Mouse (Mus musculus): Measurements from ENCODE around the gene Dusp27.
"Not testable (repeated sequence)": the region's sequence is repeated elsewhere in the genome, so short reads cannot be mapped to it uniquely, and the experiment has no call there.

Gene Dusp27

DNA sequence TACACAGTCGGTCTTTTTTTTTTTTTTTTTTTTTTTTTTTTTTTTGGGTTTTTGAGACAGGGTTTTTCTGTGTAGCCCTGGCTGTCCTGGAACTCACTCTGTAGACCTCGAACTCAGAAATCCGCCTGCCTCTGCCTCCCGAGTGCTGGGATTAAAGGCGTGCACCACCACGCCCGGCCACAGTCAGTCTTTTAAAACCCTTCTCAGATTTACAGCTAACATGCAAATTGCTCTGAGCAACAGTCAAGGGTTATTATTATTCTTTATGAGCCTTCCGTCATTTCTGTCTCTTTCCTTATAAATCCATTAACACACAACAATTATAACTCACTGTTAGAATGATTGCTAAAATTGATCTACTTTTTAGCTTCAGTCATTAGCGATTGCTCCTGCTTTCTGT, 14.1 kb upstream of the Dusp27 start:
- DNase-seq, result not testable (repeated sequence)

DNA sequence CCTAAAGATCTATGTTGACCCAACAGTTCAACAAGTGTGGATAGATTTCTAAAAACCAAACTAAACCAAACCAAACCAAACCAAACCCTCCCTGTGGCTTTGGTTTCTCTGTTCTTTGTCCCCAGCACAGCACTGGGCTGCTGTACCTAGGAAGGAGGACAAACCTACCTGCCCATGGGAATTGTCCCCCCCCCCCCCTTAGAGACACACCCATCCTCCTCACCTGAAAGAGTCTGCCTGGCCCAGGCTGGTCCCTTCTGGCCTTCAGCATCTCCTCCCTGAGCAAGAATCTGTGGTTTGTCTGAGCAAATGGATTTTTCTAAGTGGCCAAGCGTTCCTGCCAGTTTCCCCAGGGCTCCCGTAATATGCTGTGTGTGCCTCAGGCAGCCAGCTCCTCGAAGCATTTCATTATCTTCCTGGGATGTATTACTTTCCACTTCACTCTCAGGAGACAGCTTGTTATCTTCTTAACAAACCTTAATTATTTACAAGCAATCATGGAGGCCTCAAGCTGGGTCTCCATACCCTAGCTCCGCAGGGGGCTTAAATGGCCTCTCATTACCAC, 12.0 kb upstream of the Dusp27 start:
- DNase-seq, result no peak

DNA sequence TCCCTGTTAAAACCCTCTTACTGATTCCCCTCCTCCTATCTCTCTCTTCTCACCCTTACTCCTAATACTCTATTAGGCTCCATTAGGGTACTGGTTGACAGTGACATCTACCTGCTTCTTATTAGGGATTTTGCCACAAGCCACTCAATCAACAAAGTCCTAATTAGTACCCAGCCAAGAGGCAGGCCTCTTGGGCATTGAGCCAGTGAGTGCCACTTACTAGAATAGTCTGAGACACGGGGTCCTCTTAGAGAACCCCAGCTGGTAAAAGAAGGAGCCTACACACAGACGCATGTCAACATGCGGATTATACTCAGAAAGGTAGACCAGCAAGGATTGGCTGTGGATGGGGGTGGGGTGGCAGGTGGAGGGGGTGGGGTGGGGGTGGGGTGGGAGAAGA, 11.4 kb upstream of the Dusp27 start:
- DNase-seq, result no peak

DNA sequence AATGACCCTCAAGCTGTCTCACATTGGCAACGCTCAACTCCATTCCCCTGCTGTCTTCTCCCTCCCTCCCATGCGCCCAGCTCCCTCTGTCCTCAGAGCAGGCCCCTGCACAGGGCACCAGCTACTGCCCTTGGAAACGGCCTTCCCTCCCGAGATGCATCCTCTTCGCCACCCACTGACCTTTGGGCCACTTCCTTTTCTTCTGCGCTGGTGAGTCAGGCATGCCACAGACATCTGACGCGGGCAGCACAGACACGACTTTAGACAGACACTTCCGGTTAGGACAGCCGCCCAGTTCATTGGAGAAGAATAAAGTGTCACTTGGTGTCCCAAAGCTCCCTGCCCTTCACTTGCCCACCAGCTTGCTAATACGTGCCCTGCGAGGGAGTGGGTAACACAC, 10.4 kb upstream of the Dusp27 start:
- DNase-seq, result peak; percentile 36 to 49

DNA sequence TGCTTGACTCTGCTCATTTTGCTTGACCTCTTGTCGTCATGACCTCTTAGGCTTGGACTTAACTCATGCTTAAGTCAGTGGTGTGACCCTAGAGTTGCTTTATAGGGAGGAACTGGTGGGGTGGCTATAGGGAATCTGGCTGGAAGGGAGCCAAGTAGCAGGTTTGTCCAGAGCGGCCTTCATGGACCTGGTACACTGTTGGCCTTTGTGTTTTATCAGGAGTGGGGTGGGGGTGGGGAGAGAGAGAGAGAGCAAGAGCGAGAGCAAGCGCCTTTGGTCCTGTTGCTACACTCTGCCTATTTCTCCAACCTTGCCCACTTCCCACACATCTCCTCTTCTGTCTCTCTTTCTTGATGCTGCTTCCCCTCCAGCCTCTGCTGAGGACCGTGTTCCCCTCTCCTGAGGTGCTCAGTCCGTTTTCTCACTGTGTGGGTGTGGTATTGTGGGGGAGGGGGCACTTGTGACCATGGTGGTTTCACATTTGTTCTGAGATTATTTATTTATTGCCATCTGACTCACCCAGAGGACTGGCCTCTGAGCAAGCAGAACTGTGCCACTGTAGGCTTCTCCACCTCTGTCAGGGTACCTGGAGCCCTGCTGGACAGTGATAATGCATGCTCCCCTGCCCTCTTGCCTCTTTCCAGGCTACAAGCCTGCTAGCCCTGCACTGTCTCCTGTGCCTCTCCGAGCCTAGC, 9.7 kb upstream of the Dusp27 start:
- DNase-seq, result no peak

DNA sequence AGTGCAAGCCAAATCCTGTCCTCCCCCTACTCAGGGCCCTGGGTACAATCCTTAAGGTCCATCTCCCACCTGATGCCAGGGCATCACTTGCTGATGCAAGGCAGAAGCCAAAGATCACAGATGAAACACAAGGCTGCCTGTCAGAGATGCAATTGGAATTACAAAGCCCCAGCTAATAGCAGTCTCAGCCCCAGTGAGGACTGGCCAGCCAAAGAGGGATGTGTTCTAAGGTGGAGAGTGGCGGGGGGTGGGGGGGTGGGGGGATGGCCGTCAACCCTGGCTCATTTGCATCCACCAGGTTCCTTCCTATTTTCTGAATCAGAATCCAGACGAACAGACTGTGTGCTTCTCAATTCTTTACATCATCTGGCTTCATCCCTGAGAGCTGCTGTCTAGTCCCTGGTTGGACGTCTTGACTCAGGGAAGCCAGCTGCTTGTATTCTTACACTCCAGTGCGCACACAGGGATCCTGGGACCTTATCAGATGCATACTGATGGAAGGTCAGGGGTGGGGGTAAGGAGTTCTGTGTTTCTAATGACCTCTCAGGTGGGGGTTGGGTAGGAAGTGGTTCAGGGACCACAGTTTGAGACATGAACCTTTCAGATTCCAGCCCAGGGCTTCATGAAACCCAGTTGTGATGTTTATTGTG, 7.5 kb upstream of the Dusp27 start:
- no peak for DNase-seq

DNA sequence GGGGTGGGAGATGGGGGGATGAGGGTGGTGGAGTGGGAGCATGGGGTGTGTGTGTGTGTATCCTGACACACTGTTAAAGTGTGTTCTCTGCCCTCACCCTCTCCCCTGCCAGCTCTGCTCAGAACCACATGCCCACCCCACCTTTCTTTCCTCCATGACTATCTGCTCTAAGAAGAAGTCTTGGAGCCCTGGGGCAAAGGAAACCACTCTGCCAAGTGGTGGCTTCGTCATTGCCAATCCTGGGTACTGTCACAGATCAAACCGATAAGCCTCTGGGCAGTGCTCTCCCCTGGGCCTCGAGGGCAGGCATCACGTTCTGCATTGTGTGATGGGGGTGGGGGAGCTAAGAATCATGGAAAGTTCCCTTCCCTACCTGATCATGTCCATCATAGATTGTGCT, 4.6 kb upstream of the Dusp27 start:
- DNase-seq, result no peak

DNA sequence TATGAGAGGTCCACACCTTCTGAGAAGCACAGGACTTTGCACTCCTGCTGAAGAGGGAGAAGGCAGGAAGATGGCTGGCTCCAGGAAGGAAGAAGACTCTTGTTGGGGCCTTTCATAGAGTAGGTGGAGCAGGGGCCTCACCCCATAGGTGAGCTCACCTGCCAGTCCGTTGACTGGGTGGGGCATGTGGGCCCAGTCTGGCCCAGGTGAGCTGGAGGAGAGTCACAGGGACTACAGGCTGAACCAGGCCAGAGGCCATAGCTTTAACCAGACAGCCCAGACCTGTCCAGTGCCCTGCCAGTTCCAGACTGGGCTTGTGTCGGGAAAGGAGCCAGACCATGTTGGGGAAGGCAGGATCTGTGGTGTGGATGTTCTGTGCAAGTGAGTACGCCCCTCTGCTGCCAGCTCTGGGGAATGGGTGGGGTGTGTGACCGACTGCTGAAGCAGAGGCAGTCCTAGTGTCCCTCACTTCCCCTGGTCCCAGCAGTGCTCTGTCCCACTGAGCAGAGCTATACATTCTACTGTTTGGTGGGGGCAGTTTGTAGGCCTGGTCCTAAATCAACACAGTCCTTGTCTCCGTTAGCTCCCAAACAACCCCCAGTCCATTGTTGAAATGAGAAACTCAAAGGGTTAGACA, 2.6 kb upstream of the Dusp27 start, which contains the start of gene Gpa33:
Gene Gpa33, plus strand, starts transcription at position 15 of the 637 bp plus-strand sequence.
- DNase-seq, result no peak

DNA sequence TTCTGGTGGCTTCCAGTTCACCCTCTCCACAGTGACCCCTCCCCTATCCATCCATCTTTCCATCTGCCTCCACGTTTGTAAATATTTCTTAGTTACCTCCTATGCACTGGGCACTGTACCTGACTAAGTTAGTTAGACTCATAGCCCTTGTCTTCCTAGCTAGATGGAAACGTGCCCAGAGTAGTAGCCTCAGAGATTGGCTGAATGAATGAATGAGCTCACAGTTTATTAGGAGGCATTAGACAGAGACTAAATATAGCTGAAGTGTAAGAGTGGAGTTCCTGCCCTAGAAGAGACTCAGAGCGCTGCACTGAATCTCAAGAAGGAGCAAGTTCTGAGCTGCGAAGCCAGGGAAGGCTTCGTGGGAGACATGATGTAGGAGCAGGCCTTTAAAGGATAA, 829 bp upstream of the Dusp27 start:
- DNase-seq, result no peak

DNA sequence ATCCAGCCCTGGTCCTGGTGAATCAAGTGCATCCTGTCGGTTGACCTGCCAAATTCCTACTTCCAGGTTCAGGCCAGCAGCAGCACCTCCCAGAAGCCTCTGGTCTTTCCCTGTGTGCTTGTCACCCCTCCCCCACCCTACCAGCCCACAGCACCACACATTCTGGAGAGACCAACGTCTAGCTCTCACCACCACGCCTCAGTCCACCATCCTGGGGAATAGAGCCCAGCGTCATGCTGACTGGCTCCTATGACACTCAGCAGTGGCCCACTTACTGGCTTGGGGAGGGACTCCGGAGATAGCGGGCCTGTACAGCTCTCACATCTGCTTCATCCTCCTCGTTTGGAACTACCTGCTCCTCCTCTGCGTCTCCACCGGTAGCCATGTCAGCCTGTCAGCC, 927 bp downstream of the Dusp27 start:
- no peak for DNase-seq

DNA sequence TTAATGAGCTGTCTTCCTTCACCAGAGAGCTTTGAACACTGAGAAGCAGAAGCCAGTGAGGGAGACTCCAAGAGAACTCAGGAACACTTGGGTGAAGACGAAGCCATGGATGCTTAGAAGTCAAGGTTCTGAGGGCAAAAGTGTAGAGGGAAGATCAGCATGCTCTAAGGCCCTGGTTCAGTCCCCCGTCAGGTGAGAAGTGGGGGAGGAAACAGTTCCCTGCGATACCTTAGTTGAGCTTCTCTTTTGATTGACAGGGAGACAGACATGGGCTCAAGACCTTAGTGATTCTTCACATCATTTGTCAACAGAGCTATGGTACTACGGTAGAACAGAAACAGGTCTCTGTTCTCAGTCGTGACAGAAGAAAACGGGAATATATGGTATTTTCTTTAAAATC, 1.4 kb downstream of the Dusp27 start:
- DNase-seq, result no peak

DNA sequence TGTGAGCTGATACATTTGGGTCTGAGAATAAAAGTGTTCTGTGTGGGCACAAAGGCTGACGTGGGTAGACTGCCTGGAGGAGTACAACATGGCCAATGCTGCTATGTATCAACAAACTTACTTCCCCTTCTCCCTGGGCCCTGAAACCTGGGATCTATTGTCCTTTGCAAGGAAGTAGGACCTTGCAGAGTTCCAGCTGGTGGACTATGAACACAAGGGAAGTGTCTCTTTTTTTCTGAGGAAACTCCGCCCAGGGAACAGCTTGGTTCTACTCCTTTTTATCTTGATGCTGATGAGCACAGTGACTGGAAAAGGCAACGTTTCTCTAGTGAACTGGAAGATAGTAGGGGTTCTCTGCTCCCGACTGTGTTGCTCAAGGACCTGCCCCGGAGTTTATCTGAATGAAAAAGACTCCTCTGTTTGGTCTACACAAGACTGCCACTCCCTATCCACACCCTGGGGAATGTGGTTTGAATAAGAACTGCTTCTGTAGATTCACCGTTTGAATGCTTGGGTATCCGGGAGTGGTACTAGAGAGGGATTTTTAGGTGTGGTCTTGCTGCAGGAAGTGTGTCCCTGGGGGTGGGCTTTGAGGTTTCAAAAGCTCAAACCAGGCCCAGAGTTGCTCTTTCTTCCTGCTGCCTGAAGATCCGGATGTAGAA, 2.7 kb downstream of the Dusp27 start:
- no peak for DNase-seq

DNA sequence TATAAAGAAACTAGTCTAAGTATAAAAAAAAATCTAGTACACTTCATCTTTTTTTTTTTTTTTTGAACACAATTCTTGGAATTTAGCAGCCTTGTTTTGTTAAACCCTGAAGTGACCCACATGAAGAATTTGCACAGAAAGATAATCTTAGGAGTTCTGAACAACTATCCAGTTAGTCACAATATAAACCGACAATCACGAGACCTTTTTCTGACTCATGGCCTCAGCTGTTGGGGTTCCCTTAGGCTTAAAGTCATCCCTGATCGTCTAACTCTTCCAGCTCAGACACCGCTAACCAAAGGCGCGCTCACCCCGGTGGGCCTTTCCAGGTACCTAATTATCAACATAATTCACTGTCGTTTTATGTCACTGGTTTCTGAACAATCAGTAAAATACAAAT, 4.0 kb downstream of the Dusp27 start:
- DNase-seq, result no peak

DNA sequence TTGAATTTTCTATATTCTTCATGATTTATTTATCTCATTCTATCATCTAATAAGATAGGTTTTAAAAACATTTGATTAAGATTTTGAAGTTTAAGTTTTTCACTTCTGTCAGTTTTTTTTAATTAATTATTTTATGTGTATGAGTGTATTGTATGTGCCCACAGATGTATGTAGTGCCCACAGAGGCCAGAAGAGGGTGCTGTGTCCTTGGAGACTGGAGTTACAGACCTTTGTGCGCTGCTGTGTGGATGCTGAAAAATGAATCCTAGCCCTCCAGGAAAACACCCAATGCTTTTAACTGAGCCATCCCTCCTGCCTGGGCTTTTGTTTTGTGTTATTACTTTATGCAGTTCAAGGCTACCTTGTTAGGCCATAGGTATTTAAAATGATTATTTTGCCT, 4.7 kb downstream of the Dusp27 start:
- DNase-seq, result no peak

DNA sequence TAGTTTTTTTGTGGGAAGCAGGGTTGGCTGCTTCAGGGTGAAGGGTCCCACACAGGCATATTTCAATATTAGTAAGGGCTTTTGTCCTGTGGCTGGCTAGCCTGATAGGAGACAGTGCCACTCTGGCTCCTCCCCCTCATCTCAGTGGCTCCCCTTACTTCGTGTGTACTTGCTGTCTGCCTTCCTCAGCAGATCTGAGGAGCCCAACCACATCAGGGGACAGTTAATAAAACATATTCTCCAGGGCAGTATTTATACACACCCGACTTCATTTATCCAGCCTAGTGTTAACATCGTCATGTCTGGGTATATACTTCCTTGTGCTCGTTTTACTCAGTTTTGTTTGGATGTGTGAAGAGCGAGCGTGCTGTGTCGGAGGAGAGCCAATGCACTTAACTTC, 5.6 kb downstream of the Dusp27 start:
- DNase-seq, result no peak

DNA sequence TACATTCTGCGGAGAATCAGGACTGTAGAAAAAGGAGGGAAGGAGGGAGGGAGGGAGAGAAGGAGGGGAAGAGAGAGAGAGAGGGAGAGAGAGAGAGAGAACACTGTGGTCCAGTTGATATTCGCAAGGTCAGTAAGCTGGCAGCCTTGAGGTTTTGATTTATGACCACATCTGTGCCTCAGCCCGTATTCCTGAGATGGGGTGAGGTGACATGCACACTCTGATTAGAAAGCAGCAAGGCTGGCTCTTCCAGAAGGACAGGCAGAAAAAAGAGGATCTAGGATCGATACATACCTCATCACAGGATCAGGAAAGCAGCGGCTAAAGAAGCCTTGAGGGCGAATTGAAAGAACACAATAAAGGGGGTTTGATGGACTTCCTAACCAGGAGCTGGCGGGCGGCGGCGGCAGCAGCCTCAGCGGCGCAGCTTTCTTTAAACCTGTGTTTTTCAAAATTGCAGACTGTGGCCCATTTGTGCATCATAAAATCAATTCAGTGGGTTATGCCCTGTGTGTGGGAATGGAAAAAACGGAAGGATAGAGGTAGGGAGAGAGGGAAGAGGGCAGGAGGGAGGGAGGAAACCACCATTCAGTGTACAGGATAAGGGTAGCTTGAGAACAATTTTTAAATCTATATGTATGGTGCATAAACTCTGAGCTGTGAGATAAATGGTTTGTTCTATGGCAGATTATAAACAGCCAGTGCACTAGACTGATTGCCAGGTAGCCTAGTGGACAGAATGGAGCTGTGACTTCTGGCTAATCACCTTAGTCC, 9.7 kb downstream of the Dusp27 start:
- no peak for DNase-seq

DNA sequence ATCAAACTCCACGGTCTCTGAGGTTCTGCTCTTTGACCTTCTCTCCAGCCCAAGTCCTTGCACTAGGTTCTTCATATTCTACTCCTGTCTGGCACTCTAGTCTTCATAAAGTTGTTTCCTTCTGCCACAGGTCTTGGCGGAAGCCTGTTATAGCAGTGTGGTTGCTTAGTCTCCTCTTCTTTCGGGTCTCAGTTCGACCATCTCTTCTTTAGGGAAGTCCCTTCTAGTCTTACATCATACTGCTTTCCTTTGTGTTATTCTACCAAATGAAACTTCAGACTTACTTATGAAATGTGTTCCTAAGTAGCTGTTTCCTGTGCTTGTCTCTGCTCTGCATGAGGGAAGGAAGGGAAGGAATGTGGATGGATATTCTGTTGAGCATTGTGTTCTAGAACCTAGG, 12.0 kb downstream of the Dusp27 start:
- no peak for DNase-seq

DNA sequence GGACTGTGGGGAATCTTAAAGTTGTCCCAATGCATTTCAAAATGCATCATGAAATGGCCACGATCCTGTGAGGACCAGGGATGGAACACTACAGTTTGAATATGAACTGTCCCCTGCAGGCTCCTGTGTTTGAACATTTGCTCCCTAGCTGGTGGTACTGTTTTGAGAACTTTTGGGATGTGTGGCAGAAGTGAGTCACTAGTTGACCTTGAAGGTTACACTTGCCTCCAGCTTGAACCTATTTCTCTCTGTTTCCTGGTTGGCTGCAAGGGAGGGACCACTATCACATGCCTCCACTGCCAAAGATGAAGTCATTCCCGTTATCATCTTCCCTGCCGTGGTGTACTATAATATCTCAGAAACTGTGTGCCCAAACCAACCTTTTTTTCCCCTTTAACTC, 12.7 kb downstream of the Dusp27 start:
- no peak for DNase-seq

DNA sequence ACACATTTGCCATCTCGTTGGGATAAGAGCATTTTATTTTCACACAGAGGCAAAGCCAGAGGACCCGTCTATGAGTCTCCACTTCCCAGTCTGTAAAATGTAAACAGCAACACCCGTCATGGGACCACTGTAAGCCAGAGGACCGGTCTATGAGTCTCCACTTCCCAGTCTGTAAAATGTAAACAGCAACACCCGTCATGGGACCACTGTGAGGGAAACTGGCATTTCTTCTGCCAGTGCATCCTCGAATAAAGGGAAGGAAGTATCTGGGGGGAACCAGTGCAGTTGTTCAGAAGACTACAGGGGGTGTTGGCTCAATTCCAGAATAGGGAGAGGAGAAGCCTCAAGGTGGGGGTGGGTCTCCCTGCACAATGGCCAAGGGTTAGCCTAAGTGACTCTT, 22.3 kb downstream of the Dusp27 start:
- no peak for DNase-seq

DNA sequence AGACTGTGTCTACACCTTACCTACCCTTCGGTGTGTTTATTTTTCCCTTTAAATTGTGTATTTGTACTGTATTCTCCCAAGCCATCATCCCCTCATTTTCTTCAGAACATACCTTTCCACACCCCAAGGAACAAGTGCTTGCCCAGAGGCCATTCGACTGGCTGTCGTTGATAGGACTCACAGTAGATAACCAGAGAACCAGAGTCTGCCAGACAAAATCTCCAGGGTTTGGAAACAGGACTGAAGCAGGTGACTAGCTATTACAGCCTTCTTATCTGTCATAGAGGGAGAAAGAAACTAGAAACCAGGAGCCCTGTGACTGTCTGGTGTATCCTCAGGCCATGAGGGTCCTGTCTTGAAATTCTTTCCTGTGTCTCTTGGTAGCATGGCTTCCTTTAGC, 22.9 kb downstream of the Dusp27 start:
- no peak for DNase-seq

DNA sequence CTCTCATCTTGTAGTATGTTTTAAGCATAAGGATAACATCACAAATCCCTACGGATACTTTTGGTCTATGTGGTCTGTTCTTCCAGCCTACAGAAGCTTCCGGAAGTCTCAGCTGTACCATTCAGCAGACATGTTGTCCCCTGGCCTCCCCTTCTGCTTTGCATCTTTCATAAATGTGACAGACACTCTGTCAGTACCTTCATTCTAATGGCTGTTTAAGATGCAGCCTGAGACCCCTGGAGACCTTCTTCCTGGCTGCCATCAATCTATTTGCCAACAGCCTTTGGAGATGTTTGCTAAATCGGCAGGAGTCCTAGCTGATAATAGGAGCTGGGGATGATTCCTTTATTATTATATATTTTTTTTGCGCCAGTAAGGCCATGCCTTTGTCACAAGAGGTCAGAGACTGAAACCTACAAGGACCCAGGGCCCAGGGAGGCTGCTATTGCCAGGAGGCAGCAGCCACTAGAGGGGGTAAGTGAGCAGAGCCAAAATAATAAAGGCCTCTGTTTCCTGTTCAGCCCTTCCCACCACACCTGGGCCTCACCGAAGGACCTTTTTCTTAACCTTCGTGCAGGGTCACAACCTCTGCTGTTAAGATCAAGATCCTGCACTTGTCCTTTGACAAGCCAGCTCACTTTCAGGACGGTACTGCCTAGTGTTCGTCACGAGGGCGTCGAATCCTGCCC, 24.7 kb downstream of the Dusp27 start:
- DNase-seq, result peak; percentile 4 to 42

DNA sequence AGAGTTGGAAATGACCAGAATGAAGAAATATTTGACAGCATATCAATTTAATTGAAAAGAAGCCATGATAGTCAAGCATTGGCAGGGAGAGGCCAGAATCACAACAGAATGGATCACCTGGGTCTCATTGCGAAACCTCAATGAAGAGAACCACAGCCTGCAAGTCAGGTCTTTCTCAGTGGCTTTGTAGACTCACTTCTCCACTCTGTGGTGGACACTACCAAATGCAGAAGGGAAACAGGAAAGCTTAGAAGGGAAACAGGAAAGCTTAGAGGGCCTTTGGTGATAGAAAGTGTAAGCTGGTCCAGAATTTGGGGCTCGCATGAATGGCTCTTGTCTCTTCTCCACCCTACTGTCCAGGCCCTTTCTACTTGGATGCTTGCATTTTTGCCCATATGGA, 29.6 kb downstream of the Dusp27 start:
- no peak for DNase-seq
